16 mouse cellular contexts compared by ENCODE assay signal in the genomic region with DNA sequence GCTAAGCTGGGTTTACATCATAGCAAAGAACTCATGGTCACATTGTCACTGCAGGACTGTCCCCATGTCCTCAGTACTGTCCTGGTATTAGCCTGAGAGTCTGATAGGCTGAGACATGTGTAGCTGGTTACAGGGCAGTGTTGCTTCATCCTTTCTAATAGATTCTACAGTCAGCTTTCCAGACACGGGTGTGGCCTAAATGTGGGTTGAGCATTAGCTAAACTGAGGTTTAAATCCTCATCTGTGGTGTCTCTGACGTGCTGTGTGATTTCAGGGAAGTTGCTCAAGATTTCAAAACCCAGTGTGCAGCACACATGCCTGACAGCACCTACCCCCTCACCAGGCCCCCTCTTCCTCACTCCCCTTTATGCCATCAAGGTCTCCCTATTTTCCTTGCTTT. TPM values are rescaled to one million over a fixed set of nuclear protein-coding genes. Genes with fewer than 3 reads are reported as not detected.
DNase-seq lines count a peak whose midpoint lies in the region; ATAC-seq and TF ChIP-seq lines count a peak whose summit lies in the region.
"Had no signal": no experiment of that assay in that cellular context is flagged by ENCODE, and none has a peak within 500 bp of the region (broad histone marks: within the 10 kb centered on the region; RNA-seq: fewer than 3 reads in every experiment).

No protein-coding gene starts in this region.

- no peak for ATAC-seq in lung, embryonic 14.5 days (ENCODE audit: insufficient read depth)
- no peak for ATAC-seq in hindbrain, embryonic 12.5 days (ENCODE audit: low FRiP score)
- ATAC-seq: CD4-positive, CD25-positive, alpha-beta regulatory T cell, adult 4 months; hindbrain, embryonic 16.5 days; midbrain, embryonic 15.5 days had no signal

- peak; percentile 19 for DNase-seq in lung, embryonic 14.5 days
- no peak for DNase-seq in lung, postnatal 10 days
- peak; percentile 53 for DNase-seq in fibroblast of lung, adult 2 months (ENCODE audit: low read depth)
- DNase-seq in right cerebral cortex, postnatal 14 days = no peak
- DNase-seq in heart, embryonic 10.5 days (ENCODE audit: low spot score) = no peak
- DNase-seq: cerebellum, adult 9-11 months; kidney, adult 8-10 months; liver, embryonic 13.5 days; retina, postnatal 1 day had no signal

- no peak for TF ChIP-seq CTCF in lung, embryonic 14.5 days (IDR thresholded peaks at IDR 0.05; ENCODE audit: low read depth)

- no peaks in the 10 kb centered on the region for H3K4me1 ChIP-seq in lung, embryonic 14.5 days (ENCODE audit: insufficient read depth)
- H3K4me1 ChIP-seq in hindbrain, embryonic 12.5 days = no peaks in the 10 kb centered on the region
- no peaks in the 10 kb centered on the region for H3K4me1 ChIP-seq in heart, embryonic 10.5 days
- H3K4me1 ChIP-seq: forebrain, embryonic 10.5 days; liver, embryonic 13.5 days; midbrain, embryonic 15.5 days; neural tube, embryonic 13.5 days had no signal

- H3K9me3 ChIP-seq in lung, embryonic 14.5 days (ENCODE audit: low read depth, low read length) = no peaks in the 10 kb centered on the region
- H3K9me3 ChIP-seq in hindbrain, embryonic 12.5 days (replicated peaks) = no peaks in the 10 kb centered on the region
- H3K9me3 ChIP-seq in heart, embryonic 10.5 days = no peaks in the 10 kb centered on the region
- H3K9me3 ChIP-seq: forebrain, embryonic 10.5 days; liver, embryonic 13.5 days; midbrain, embryonic 15.5 days; neural tube, embryonic 13.5 days had no signal

- no peaks in the 10 kb centered on the region for H3K79me2 ChIP-seq in macrophage (ENCODE audit: inconsistent target)

- no peaks in the 10 kb centered on the region for H3K27me3 ChIP-seq in lung, embryonic 14.5 days (ENCODE audit: insufficient read depth, low read length)
- no peaks in the 10 kb centered on the region for H3K27me3 ChIP-seq in hindbrain, embryonic 12.5 days
- H3K27me3 ChIP-seq in heart, embryonic 10.5 days (ENCODE audit: insufficient read depth, poor library complexity, severe bottlenecking) = no peaks in the 10 kb centered on the region
- H3K27me3 ChIP-seq: liver, embryonic 13.5 days; midbrain, embryonic 15.5 days; neural tube, embryonic 13.5 days had no signal

- H3K36me3 ChIP-seq in lung, embryonic 14.5 days (ENCODE audit: insufficient read depth) = no peaks in the 10 kb centered on the region
- no peaks in the 10 kb centered on the region for H3K36me3 ChIP-seq in macrophage (ENCODE audit: inconsistent target)
- H3K36me3 ChIP-seq in hindbrain, embryonic 12.5 days = no peaks in the 10 kb centered on the region
- H3K36me3 ChIP-seq in heart, embryonic 10.5 days = no peaks in the 10 kb centered on the region
- H3K36me3 ChIP-seq: forebrain, embryonic 10.5 days; liver, embryonic 13.5 days; midbrain, embryonic 15.5 days; neural tube, embryonic 13.5 days had no signal

- H3K4me3 ChIP-seq in lung, embryonic 14.5 days (ENCODE audit: low read depth, low read length) = no peak overlapping the region
- H3K4me3 ChIP-seq in macrophage (ENCODE audit: inconsistent target) = no peak overlapping the region
- no peak overlapping the region for H3K4me3 ChIP-seq in hindbrain, embryonic 12.5 days
- H3K4me3 ChIP-seq in heart, embryonic 10.5 days = no peak overlapping the region
- H3K4me3 ChIP-seq: forebrain, embryonic 10.5 days; liver, embryonic 13.5 days; midbrain, embryonic 15.5 days; neural tube, embryonic 13.5 days had no signal

- 35% methylated on average over 2 of the region's 2 CpGs for WGBS in lung, embryonic 14.5 days
- 0% methylated on average over 2 of the region's 2 CpGs for WGBS in macrophage (ENCODE audit: missing documents)
- WGBS in hindbrain, embryonic 12.5 days = 83% methylated on average over 2 of the region's 2 CpGs
- WGBS in heart, embryonic 10.5 days = 61% methylated on average over 2 of the region's 2 CpGs

- H3K4me2 ChIP-seq in lung, embryonic 14.5 days = no peak overlapping the region
- H3K4me2 ChIP-seq in hindbrain, embryonic 12.5 days (replicated peaks) = no peak overlapping the region
- H3K4me2 ChIP-seq: liver, embryonic 13.5 days; midbrain, embryonic 15.5 days; neural tube, embryonic 13.5 days had no signal

- H3K27ac ChIP-seq in lung, embryonic 14.5 days (ENCODE audit: low read depth) = no peak overlapping the region
- H3K27ac ChIP-seq in macrophage = peak overlapping the region; percentile 27; the same call in 1 of the 2 replicates
- H3K27ac ChIP-seq in hindbrain, embryonic 12.5 days = no peak overlapping the region
- no peak overlapping the region for H3K27ac ChIP-seq in heart, embryonic 10.5 days
- H3K27ac ChIP-seq: forebrain, embryonic 10.5 days; liver, embryonic 13.5 days; midbrain, embryonic 15.5 days; neural tube, embryonic 13.5 days had no signal

- H3K9ac ChIP-seq in lung, embryonic 14.5 days = no peak overlapping the region
- no peak overlapping the region for H3K9ac ChIP-seq in hindbrain, embryonic 12.5 days
- H3K9ac ChIP-seq: liver, embryonic 13.5 days; midbrain, embryonic 15.5 days; neural tube, embryonic 13.5 days had no signal

RNA-seq across cellular contexts. Expression of gene Tlr2, which starts 43.6 kb away (rescaled TPM):
- polyA plus RNA-seq in lung, embryonic 14.5 days (2014; fragmentation: Nextera tagmentation; extraction: Ambion mirVana) = 3.5 and 4.6 TPM in 2 replicates
- total RNA-seq in macrophage (2018; cell fraction: chromatin; rRNA removed) = 100 to 1,000 TPM in 17 of 26 experiments, 10 to 100 TPM in 9; 22.9 to 531 (median 170) TPM
- total RNA-seq in macrophage (2018; cell fraction: cytosol; rRNA removed) = 1,000 to 10,000 TPM in 1 of 26 experiments, 100 to 1,000 TPM in 22, 10 to 100 TPM in 3; 63.0 to 1,088 (median 155) TPM
- total RNA-seq in macrophage (2018; cell fraction: nucleus; rRNA removed) = 100 to 1,000 TPM in 25 of 26 experiments, 10 to 100 TPM in 1; 53.8 to 939 (median 384) TPM
- 28.8 to 125 TPM (median 41.5 TPM) in 3 replicates for polyA plus RNA-seq in macrophage (2018)
- 2.0 and 2.4 TPM in 2 replicates for polyA plus RNA-seq in hindbrain, embryonic 12.5 days (2016; fragmentation: Nextera tagmentation; extraction: Ambion mirVana)
- polyA plus RNA-seq in heart, embryonic 10.5 days (2016; fragmentation: Nextera tagmentation; extraction: Ambion mirVana) = 1.8 and 1.9 TPM in 2 replicates

Comparison
In these comparisons a context has a peak if more than half of its experiments do, and no peak if none do; other contexts are left out.
1. DNase-seq: peak in lung, embryonic 14.5 days (single experiment) and fibroblast of lung, adult 2 months (single experiment); none in lung, postnatal 10 days (single experiment), right cerebral cortex, postnatal 14 days (single experiment) and heart, embryonic 10.5 days (single experiment).